Mouse (Mus musculus) kidney, adult 2 months (tissue): ENCODE data around the gene Stoml3.

Experiments used
- CTCF ChIP-seq: fragments of 200-500 bp; conservative IDR thresholded peaks from 2 replicates; pipeline ENCODE4 v1.5.1; 2011; ENCODE audit warnings: low read depth, mild to moderate bottlenecking, control low read depth, low read length, moderate library complexity, mixed read lengths; ENCODE audit not compliant: insufficient read depth, insufficient read length
- POLR2A ChIP-seq: fragments of 200-500 bp; IDR thresholded peaks from one replicate; pipeline ENCODE4 v1.6.1; 2011; ENCODE audit warnings: low read depth, low read length, control low read depth

- TF ChIP-seq CTCF (no peak), POLR2A (no peak)
Observed at GRCm38 (mm10) chr3:53477468-53477867, 11.0 kb upstream of the Stoml3 start.
